12 mouse cellular contexts compared by ENCODE assay signal in the genomic region with DNA sequence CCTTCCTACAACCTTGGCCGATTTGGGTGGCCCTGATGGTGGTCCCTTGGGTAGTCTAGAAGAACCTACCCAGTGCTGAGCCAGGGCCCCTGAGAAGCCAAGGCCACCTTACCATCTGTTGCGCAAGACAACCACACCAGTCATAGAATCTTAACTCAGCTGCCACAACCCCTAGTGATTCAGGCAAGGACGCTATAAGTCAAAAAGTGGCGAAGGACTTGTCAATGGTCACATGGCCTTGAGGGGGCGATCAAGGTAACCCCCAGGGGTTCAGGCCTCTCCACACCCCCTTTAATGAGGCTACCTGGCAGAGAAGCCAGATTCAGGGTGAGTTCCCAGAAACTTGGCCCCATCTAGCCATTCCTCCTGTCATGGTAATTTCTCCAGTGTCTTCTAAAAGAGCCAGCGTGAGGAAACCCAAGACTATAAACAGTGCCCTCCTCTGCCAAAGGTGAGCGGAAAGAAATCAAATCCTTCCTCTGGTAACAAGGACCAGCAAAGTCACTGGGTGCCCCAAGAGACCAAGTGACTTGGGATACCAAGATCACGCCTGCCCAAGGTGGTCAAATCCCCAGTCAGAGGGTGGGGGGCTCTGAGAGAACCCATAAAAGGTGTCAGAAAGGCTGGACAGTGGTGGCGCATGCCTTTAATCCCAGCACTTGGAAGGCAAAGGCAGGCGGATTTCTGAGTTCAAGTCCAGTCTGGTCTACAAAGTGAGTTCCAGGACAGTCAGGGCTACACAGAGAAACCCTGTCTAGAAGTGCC. TPM values are rescaled to one million over a fixed set of nuclear protein-coding genes. Genes with fewer than 3 reads are reported as not detected.
A peak's percentile ranks its signal among the peaks of the same experiment; 100 is the strongest.
DNase-seq lines count a peak whose midpoint lies in the region; ATAC-seq and TF ChIP-seq lines count a peak whose summit lies in the region.
"Had no signal": no experiment of that assay in that cellular context is flagged by ENCODE, and none has a peak within 500 bp of the region (broad histone marks: within the 10 kb centered on the region; RNA-seq: fewer than 3 reads in every experiment).

No protein-coding gene starts in this region.

- 78% methylated on average over 10 of the region's 10 CpGs for WGBS in midbrain, embryonic 10.5 days
- WGBS in midbrain, embryonic 11.5 days = 81% methylated on average over 10 of the region's 10 CpGs
- 78% methylated on average over 10 of the region's 10 CpGs for WGBS in embryonic facial prominence, embryonic 12.5 days

- peak overlapping the region; percentile 73; the same call in 1 of the 2 replicates for H3K4me3 ChIP-seq in midbrain, embryonic 10.5 days
- no peak overlapping the region for H3K4me3 ChIP-seq in midbrain, embryonic 11.5 days (ENCODE audit: low read depth, low read length)
- H3K4me3 ChIP-seq in embryonic facial prominence, embryonic 12.5 days = 0 out of 2 replicates have a peak overlapping the region, but pooled peaks have one; percentile 89
- peak overlapping the region; percentile 87 for H3K4me3 ChIP-seq in myocyte

- no peak overlapping the region for H3K9ac ChIP-seq in midbrain, embryonic 11.5 days (ENCODE audit: low read length)
- H3K9ac ChIP-seq in embryonic facial prominence, embryonic 12.5 days = no peak overlapping the region

- peaks cover 31% of the 10 kb centered on the region for H3K79me2 ChIP-seq in myocyte (ENCODE audit: control insufficient read depth, insufficient read depth)

- no peak for TF ChIP-seq POLR2A in myocyte (IDR thresholded peaks at IDR 0.05; ENCODE audit: insufficient read length, low read depth)

- no peak overlapping the region for H3K4me2 ChIP-seq in midbrain, embryonic 11.5 days
- H3K4me2 ChIP-seq in embryonic facial prominence, embryonic 12.5 days (replicated peaks) = no peak overlapping the region
- H3K4me2 ChIP-seq in myocyte (ENCODE audit: low read depth) = peak overlapping the region; percentile 97

- peaks cover 4% of the 10 kb centered on the region; the same call in 1 of the 2 replicates for H3K27me3 ChIP-seq in midbrain, embryonic 10.5 days (ENCODE audit: low read depth, poor library complexity, severe bottlenecking)
- no peaks in the 10 kb centered on the region for H3K27me3 ChIP-seq in midbrain, embryonic 11.5 days (ENCODE audit: control insufficient read depth, insufficient read depth, low read length)
- no peaks in the 10 kb centered on the region for H3K27me3 ChIP-seq in embryonic facial prominence, embryonic 12.5 days
- H3K27me3 ChIP-seq in myocyte (ENCODE audit: control insufficient read depth, insufficient read depth, insufficient read length) = no peaks in the 10 kb centered on the region

- peak; percentile 43 for DNase-seq in gastrocnemius, postnatal 25 days
- no peak for DNase-seq in gastrocnemius, postnatal 36 days
- no peak for DNase-seq in midbrain, embryonic 10.5 days (ENCODE audit: low spot score)
- DNase-seq in midbrain, embryonic 11.5 days (ENCODE audit: low spot score, missing footprints) = no peak
- DNase-seq in frontal cortex, postnatal 14 days (ENCODE audit: low spot score in 2 of 2) = no peak
- no peak for DNase-seq in urinary bladder, postnatal 10 days (ENCODE audit: low spot score)
- DNase-seq: kidney, adult 8-10 months; spleen, adult 18-20 months had no signal

- no peak for ATAC-seq in midbrain, embryonic 11.5 days (ENCODE audit: low FRiP score)
- ATAC-seq in embryonic facial prominence, embryonic 12.5 days (ENCODE audit: insufficient number of reproducible peaks, insufficient read depth, low FRiP score, low TSS enrichment) = no peak

- no peak overlapping the region for H3ac ChIP-seq in myocyte (ENCODE audit: control insufficient read depth, insufficient read length)

- H3K27ac ChIP-seq in midbrain, embryonic 10.5 days (replicated peaks) = peak overlapping the region; percentile 95
- H3K27ac ChIP-seq in midbrain, embryonic 11.5 days (ENCODE audit: low read depth, low read length) = no peak overlapping the region
- H3K27ac ChIP-seq in embryonic facial prominence, embryonic 12.5 days = no peak overlapping the region

- no peaks in the 10 kb centered on the region for H3K36me3 ChIP-seq in midbrain, embryonic 10.5 days
- H3K36me3 ChIP-seq in midbrain, embryonic 11.5 days (ENCODE audit: control insufficient read depth, insufficient read depth, low read length) = no peaks in the 10 kb centered on the region
- no peaks in the 10 kb centered on the region for H3K36me3 ChIP-seq in embryonic facial prominence, embryonic 12.5 days
- H3K36me3 ChIP-seq in myocyte (ENCODE audit: control insufficient read depth, insufficient read depth) = no peaks in the 10 kb centered on the region

- intact Hi-C loops in gastrocnemius, postnatal 36 days (cut with DNase I) = loop anchor here (5.0 kb wide), 4 partner anchors 38 to 173 kb away; partner anchors contain the start of gene Padi2

- no peaks in the 10 kb centered on the region for H3K9me3 ChIP-seq in midbrain, embryonic 10.5 days (replicated peaks)
- H3K9me3 ChIP-seq in midbrain, embryonic 11.5 days (ENCODE audit: control insufficient read depth, low read length) = no peaks in the 10 kb centered on the region
- H3K9me3 ChIP-seq in embryonic facial prominence, embryonic 12.5 days = no peaks in the 10 kb centered on the region

- peaks cover 57% of the 10 kb centered on the region for H3K4me1 ChIP-seq in midbrain, embryonic 10.5 days
- H3K4me1 ChIP-seq in midbrain, embryonic 11.5 days (ENCODE audit: control insufficient read depth, insufficient read depth, low read length) = peaks cover 23% of the 10 kb centered on the region
- H3K4me1 ChIP-seq in embryonic facial prominence, embryonic 12.5 days = peaks cover 22% of the 10 kb centered on the region

TF ChIP-seq in myocyte, 11 proteins besides CTCF, POLR2A, EP300 and RAD21:
- TF ChIP-seq MYOD1 (IDR thresholded peaks at IDR 0.05; ENCODE audit: control insufficient read depth in 1 of 3, insufficient read length in 2 of 3, low read depth in 2 of 3) = no peak
- 0 out of 2 replicates have a peak, but pooled peaks have one; percentile 62 for TF ChIP-seq CEBPB (IDR thresholded peaks at IDR 0.05; ENCODE audit: insufficient read depth, poor library complexity, severe bottlenecking)

RNA-seq across cellular contexts. Expression of gene Sdhb, which starts 1.1 kb away (rescaled TPM):
- total RNA-seq in gastrocnemius, postnatal 25 days (2021) = 100 to 1,000 TPM; 613 to 621 TPM
- total RNA-seq in gastrocnemius, postnatal 36 days (2021) = 100 to 1,000 TPM; 568 to 650 TPM
- polyA plus RNA-seq in midbrain, embryonic 10.5 days (2016; fragmentation: Nextera tagmentation; extraction: Ambion mirVana) = 429 and 455 TPM in 2 replicates
- 411 and 422 TPM in 2 replicates for polyA plus RNA-seq in midbrain, embryonic 11.5 days (2014; fragmentation: Nextera tagmentation; extraction: Ambion mirVana)
- polyA plus RNA-seq in embryonic facial prominence, embryonic 12.5 days (2016; fragmentation: Nextera tagmentation; extraction: Ambion mirVana) = 388 and 392 TPM in 2 replicates
- 421 TPM for polyA plus RNA-seq in myocyte (2012; fragmentation: generic; extraction: Trizol)

RNA-seq across cellular contexts. Expression of gene Atp13a2, which starts 26.8 kb away (rescaled TPM):
- 10 to 100 TPM; 16.4 to 18.2 TPM for total RNA-seq in gastrocnemius, postnatal 25 days (2021)
- 10 to 100 TPM; 16.6 to 17.5 TPM for total RNA-seq in gastrocnemius, postnatal 36 days (2021)
- 42.5 and 56.5 TPM in 2 replicates for polyA plus RNA-seq in midbrain, embryonic 10.5 days (2016; fragmentation: Nextera tagmentation; extraction: Ambion mirVana)
- polyA plus RNA-seq in midbrain, embryonic 11.5 days (2014; fragmentation: Nextera tagmentation; extraction: Ambion mirVana) = 28.5 and 33.4 TPM in 2 replicates
- 56.1 and 63.3 TPM in 2 replicates for polyA plus RNA-seq in embryonic facial prominence, embryonic 12.5 days (2016; fragmentation: Nextera tagmentation; extraction: Ambion mirVana)
- 22.0 TPM for polyA plus RNA-seq in myocyte (2012; fragmentation: generic; extraction: Trizol)

RNA-seq across cellular contexts. Expression of gene Mfap2, which starts 50.3 kb away (rescaled TPM):
- total RNA-seq in gastrocnemius, postnatal 25 days (2021) = 10 to 100 TPM; 11.9 to 13.3 TPM
- total RNA-seq in gastrocnemius, postnatal 36 days (2021) = 1 to 10 TPM; 6.2 to 7.4 TPM
- polyA plus RNA-seq in midbrain, embryonic 10.5 days (2016; fragmentation: Nextera tagmentation; extraction: Ambion mirVana) = 260 and 321 TPM in 2 replicates
- 250 and 254 TPM in 2 replicates for polyA plus RNA-seq in midbrain, embryonic 11.5 days (2014; fragmentation: Nextera tagmentation; extraction: Ambion mirVana)
- 646 and 656 TPM in 2 replicates for polyA plus RNA-seq in embryonic facial prominence, embryonic 12.5 days (2016; fragmentation: Nextera tagmentation; extraction: Ambion mirVana)
- polyA plus RNA-seq in myocyte (2012; fragmentation: generic; extraction: Trizol) = 0.53 TPM
- total RNA-seq: common myeloid progenitor, adult 5-6 weeks; MEL had no signal

RNA-seq across cellular contexts. Expression of gene Padi2, which starts 53.8 kb away (rescaled TPM):
- total RNA-seq in gastrocnemius, postnatal 25 days (2021) = 100 to 1,000 TPM; 148 to 165 TPM
- total RNA-seq in gastrocnemius, postnatal 36 days (2021) = 100 to 1,000 TPM; 105 to 170 TPM
- 0.15 and 1.4 TPM in 2 replicates for polyA plus RNA-seq in midbrain, embryonic 10.5 days (2016; fragmentation: Nextera tagmentation; extraction: Ambion mirVana)
- 0.47 and 0.49 TPM in 2 replicates for polyA plus RNA-seq in midbrain, embryonic 11.5 days (2014; fragmentation: Nextera tagmentation; extraction: Ambion mirVana)
- polyA plus RNA-seq in embryonic facial prominence, embryonic 12.5 days (2016; fragmentation: Nextera tagmentation; extraction: Ambion mirVana) = 3.0 and 3.6 TPM in 2 replicates
- 20.7 TPM for polyA plus RNA-seq in myocyte (2012; fragmentation: generic; extraction: Trizol)

Comparison
In these comparisons a context has a peak if more than half of its experiments do, and no peak if none do; other contexts are left out.
1. RNA of gene Mfap2, which starts 50.3 kb away (polyA plus RNA-seq): 646 to 656 TPM in embryonic facial prominence, embryonic 12.5 days, 260 to 321 TPM in midbrain, embryonic 10.5 days and 250 to 254 TPM in midbrain, embryonic 11.5 days; 0.53 TPM in myocyte (single experiment); every median in the first group is over 100 times any median in the second.